Mouse (Mus musculus) ovary, postnatal 14 days (tissue): ENCODE data around the gene Suclg1.

Source experiments
- DNase-seq: peaks from one replicate; pipeline ENCODE4 v3.0.0; 2022; ENCODE audit warnings: low spot score

Suclg1 gene

GRCm38 (mm10) chr6:73249851-73250250 lies 1.7 kb downstream of the Suclg1 start:
- DNase-seq: no peak

GRCm38 (mm10) chr6:73251336-73251735 lies 3.2 kb downstream of the Suclg1 start:
- DNase-seq: no peak

GRCm38 (mm10) chr6:73252396-73252795 lies 4.2 kb downstream of the Suclg1 start:
- no peak for DNase-seq

GRCm38 (mm10) chr6:73253006-73253405 lies 4.8 kb downstream of the Suclg1 start:
- no peak for DNase-seq

GRCm38 (mm10) chr6:73253584-73253983 lies 5.4 kb downstream of the Suclg1 start:
- DNase-seq: no peak

GRCm38 (mm10) chr6:73254307-73255228 lies 6.4 kb downstream of the Suclg1 start:
- DNase-seq: no peak

- DNase-seq: no peak
Measured at GRCm38 (mm10) chr6:73257068-73257467, 8.9 kb downstream of the Suclg1 start.

GRCm38 (mm10) chr6:73260110-73260509 lies 11.9 kb downstream of the Suclg1 start:
- no peak for DNase-seq

- no peak for DNase-seq
Measured at GRCm38 (mm10) chr6:73264801-73265200, 16.6 kb downstream of the Suclg1 start.

- DNase-seq: no peak
Measured at GRCm38 (mm10) chr6:73267738-73268311, 19.6 kb downstream of the Suclg1 start.

GRCm38 (mm10) chr6:73269374-73269773 lies 21.2 kb downstream of the Suclg1 start:
- DNase-seq: no peak

- DNase-seq: no peak
Measured at GRCm38 (mm10) chr6:73271546-73272091, 23.4 kb downstream of the Suclg1 start.

- DNase-seq: no peak
Measured at GRCm38 (mm10) chr6:73275002-73275401, 26.8 kb downstream of the Suclg1 start.

- DNase-seq: no peak
Measured at GRCm38 (mm10) chr6:73279681-73280080, 31.5 kb downstream of the Suclg1 start.

GRCm38 (mm10) chr6:73280546-73281115 lies 32.4 kb downstream of the Suclg1 start:
- no peak for DNase-seq

- no peak for DNase-seq
Measured at GRCm38 (mm10) chr6:73286326-73286725, 38.1 kb downstream of the Suclg1 start.

- DNase-seq: no peak
Measured at GRCm38 (mm10) chr6:73306837-73307236, 58.7 kb downstream of the Suclg1 start.

GRCm38 (mm10) chr6:73308685-73309520 lies 60.7 kb downstream of the Suclg1 start:
- DNase-seq: no peak

GRCm38 (mm10) chr6:73311335-73311734 lies 63.2 kb downstream of the Suclg1 start:
- no peak for DNase-seq

GRCm38 (mm10) chr6:73311786-73312185 lies 63.6 kb downstream of the Suclg1 start:
- no peak for DNase-seq

GRCm38 (mm10) chr6:73314923-73315603 lies 66.9 kb downstream of the Suclg1 start:
- DNase-seq: peak; percentile 59
